ENCODE assay signal across 8 mouse cellular contexts in genomic region chr11:98829091-98829775, GRCm38 (mm10). TPM values are rescaled to one million over a fixed set of nuclear protein-coding genes. Genes with fewer than 3 reads are reported as not detected.
DNase-seq lines count a peak whose midpoint lies in the region; ATAC-seq and TF ChIP-seq lines count a peak whose summit lies in the region.

No protein-coding gene starts in this region.

- WGBS in forebrain, postnatal 0 days: 72% methylated on average over 12 of the region's 12 CpGs
- 69% methylated on average over 12 of the region's 12 CpGs for WGBS in forebrain, embryonic 16.5 days

- no peaks in the 10 kb centered on the region for H3K4me1 ChIP-seq in forebrain, postnatal 0 days (ENCODE audit: insufficient read depth)
- no peaks in the 10 kb centered on the region for H3K4me1 ChIP-seq in forebrain, embryonic 16.5 days (replicated peaks; ENCODE audit: control insufficient read depth, insufficient read depth, low read length)

- H3K27ac ChIP-seq in forebrain, postnatal 0 days (ENCODE audit: low read depth, low read length): no peak overlapping the region
- no peak overlapping the region for H3K27ac ChIP-seq in forebrain, embryonic 16.5 days (ENCODE audit: low read length)

- H3K4me3 ChIP-seq in forebrain, postnatal 0 days (ENCODE audit: low read depth, low read length): no peak overlapping the region
- no peak overlapping the region for H3K4me3 ChIP-seq in forebrain, embryonic 16.5 days (replicated peaks; ENCODE audit: low read length)

- peaks cover 73% of the 10 kb centered on the region for H3K36me3 ChIP-seq in forebrain, postnatal 0 days (ENCODE audit: insufficient read depth)
- H3K36me3 ChIP-seq in forebrain, embryonic 16.5 days (ENCODE audit: control insufficient read depth, insufficient read depth): peaks cover 44% of the 10 kb centered on the region

- TF ChIP-seq CTCF in forebrain, postnatal 0 days (IDR thresholded peaks at IDR 0.05; ENCODE audit: low read depth): peak; percentile 77

- no peak overlapping the region for H3K4me2 ChIP-seq in forebrain, postnatal 0 days (ENCODE audit: low read depth)
- H3K4me2 ChIP-seq in forebrain, embryonic 16.5 days (ENCODE audit: low read length): no peak overlapping the region

- no peak overlapping the region for H3K9ac ChIP-seq in forebrain, postnatal 0 days
- no peak overlapping the region for H3K9ac ChIP-seq in forebrain, embryonic 16.5 days (replicated peaks; ENCODE audit: low read depth, low read length)

- no peak for ATAC-seq in forebrain, postnatal 0 days
- ATAC-seq in forebrain, embryonic 16.5 days: no peak

- H3K27me3 ChIP-seq in forebrain, postnatal 0 days (ENCODE audit: insufficient read depth, low read length): no peaks in the 10 kb centered on the region
- no peaks in the 10 kb centered on the region for H3K27me3 ChIP-seq in forebrain, embryonic 16.5 days (replicated peaks; ENCODE audit: control insufficient read depth, insufficient read depth, low read length)

- H3K9me3 ChIP-seq in forebrain, postnatal 0 days (ENCODE audit: low read length): no peaks in the 10 kb centered on the region
- H3K9me3 ChIP-seq in forebrain, embryonic 16.5 days (ENCODE audit: control insufficient read depth, low read length): no peaks in the 10 kb centered on the region

- DNase-seq in forebrain, postnatal 0 days: peak; percentile 57
- DNase-seq in 416B (ENCODE audit: low read depth) (peak; percentile 70), ZHBTc4 (ENCODE audit: low read depth, low spot score) (peak; percentile 67)
- DNase-seq in heart, postnatal 4 days: peak; percentile 50
- peak; percentile 63 for DNase-seq in retina, postnatal 1 day
- no peak for DNase-seq in urinary bladder, postnatal 4 days (ENCODE audit: low spot score in 2 of 2)
- DNase-seq in adrenal gland, postnatal 25 days: no peak

RNA-seq across cellular contexts. Expression of gene Rapgefl1, which starts 7.4 kb away (rescaled TPM):
- total RNA-seq in forebrain, postnatal 0 days (2014; rRNA removed): 28.7 TPM in 2 replicates
- 5.6 and 9.8 TPM in 2 replicates for polyA plus RNA-seq in forebrain, postnatal 0 days (2015; fragmentation: Nextera tagmentation; extraction: Ambion mirVana)
- 4.5 and 7.3 TPM in 2 replicates for polyA plus RNA-seq in forebrain, embryonic 16.5 days (2015; fragmentation: Nextera tagmentation; extraction: Ambion mirVana)
- total RNA-seq in heart, postnatal 4 days (2021): 1 to 10 TPM; 1.3 TPM
- total RNA-seq in adrenal gland, postnatal 25 days (2021): 0.52 and 0.70 TPM in 2 replicates

RNA-seq across cellular contexts. Expression of gene Casc3, which starts 24.5 kb away (rescaled TPM):
- 22.5 and 27.2 TPM in 2 replicates for total RNA-seq in forebrain, postnatal 0 days (2014; rRNA removed)
- polyA plus RNA-seq in forebrain, postnatal 0 days (2015; fragmentation: Nextera tagmentation; extraction: Ambion mirVana): 29.5 and 37.4 TPM in 2 replicates
- polyA plus RNA-seq in forebrain, embryonic 16.5 days (2015; fragmentation: Nextera tagmentation; extraction: Ambion mirVana): 52.5 and 54.6 TPM in 2 replicates
- 10 to 100 TPM; 26.9 to 28.4 TPM for total RNA-seq in heart, postnatal 4 days (2021)
- 37.2 and 41.5 TPM in 2 replicates for total RNA-seq in adrenal gland, postnatal 25 days (2021)

RNA-seq across cellular contexts. Expression of gene Msl1, which starts 33.9 kb away (rescaled TPM):
- 87.2 and 94.6 TPM in 2 replicates for total RNA-seq in forebrain, postnatal 0 days (2014; rRNA removed)
- 16.3 and 24.1 TPM in 2 replicates for polyA plus RNA-seq in forebrain, postnatal 0 days (2015; fragmentation: Nextera tagmentation; extraction: Ambion mirVana)
- polyA plus RNA-seq in forebrain, embryonic 16.5 days (2015; fragmentation: Nextera tagmentation; extraction: Ambion mirVana): 27.7 and 32.0 TPM in 2 replicates
- total RNA-seq in heart, postnatal 4 days (2021): 10 to 100 TPM; 67.8 to 71.5 TPM
- 109 and 113 TPM in 2 replicates for total RNA-seq in adrenal gland, postnatal 25 days (2021)

RNA-seq across cellular contexts. Expression of gene Wipf2, which starts 34.2 kb away (rescaled TPM):
- 7.1 and 8.2 TPM in 2 replicates for total RNA-seq in forebrain, postnatal 0 days (2014; rRNA removed)
- polyA plus RNA-seq in forebrain, postnatal 0 days (2015; fragmentation: Nextera tagmentation; extraction: Ambion mirVana): 1.6 and 3.0 TPM in 2 replicates
- polyA plus RNA-seq in forebrain, embryonic 16.5 days (2015; fragmentation: Nextera tagmentation; extraction: Ambion mirVana): 4.6 and 5.1 TPM in 2 replicates
- 10 to 100 TPM; 12.6 to 14.1 TPM for total RNA-seq in heart, postnatal 4 days (2021)
- total RNA-seq in adrenal gland, postnatal 25 days (2021): 18.0 and 26.4 TPM in 2 replicates

RNA-seq across cellular contexts. Expression of gene Nr1d1, which starts 54.1 kb away (rescaled TPM):
- total RNA-seq in forebrain, postnatal 0 days (2014; rRNA removed): 4.5 and 6.7 TPM in 2 replicates
- polyA plus RNA-seq in forebrain, postnatal 0 days (2015; fragmentation: Nextera tagmentation; extraction: Ambion mirVana): 10.8 and 11.4 TPM in 2 replicates
- 3.8 and 4.0 TPM in 2 replicates for polyA plus RNA-seq in forebrain, embryonic 16.5 days (2015; fragmentation: Nextera tagmentation; extraction: Ambion mirVana)
- 10 to 100 TPM; 26.3 to 27.6 TPM for total RNA-seq in heart, postnatal 4 days (2021)
- 234 and 238 TPM in 2 replicates for total RNA-seq in adrenal gland, postnatal 25 days (2021)

Comparison
In these comparisons a context has a peak if more than half of its experiments do, and no peak if none do; other contexts are left out.
1. DNase-seq: peak in forebrain, postnatal 0 days (single experiment), 416B (single experiment), ZHBTc4 (single experiment), heart, postnatal 4 days (single experiment) and retina, postnatal 1 day (single experiment); none in urinary bladder, postnatal 4 days (0 of 2) and adrenal gland, postnatal 25 days (single experiment).
2. RNA of gene Rapgefl1, which starts 7.4 kb away (total RNA-seq): 28.7 TPM in forebrain, postnatal 0 days; 1.3 TPM in heart, postnatal 4 days and 0.52 to 0.70 TPM in adrenal gland, postnatal 25 days; every median in the first group is over 10 times any median in the second.